Mouse (Mus musculus) liver, embryonic 16.5 days (tissue): ENCODE measurements at regions not wholly inside any gene's neighbourhood (a gene's known extent, or its start where the extent isn't known, plus 50 kb on each side); places are given as distances from the start of the nearest gene placed in this dataset.

Source experiments
- ATAC-seq: fragments of 200-750 bp; cut with Nextera tagmentation; 2 replicates; pipeline ENCODE4 v1.8.0; 2017; ENCODE audit warnings: low read depth, mild to moderate bottlenecking, moderate number of reproducible peaks, moderate library complexity
- H3K27ac ChIP-seq: fragments of 300-500 bp; sonication (generic); 2 replicates; pipeline ENCODE4 v1.5.1; 2014; ENCODE audit warnings: mild to moderate bottlenecking, low read length
- H3K27me3 ChIP-seq: fragments of 300-500 bp; sonication (generic); 2 replicates; pipeline ENCODE4 v1.6.1; 2014; ENCODE audit warnings: low read depth, low read length, mixed read lengths; ENCODE audit not compliant: control insufficient read depth, insufficient read depth
- H3K36me3 ChIP-seq: fragments of 300-500 bp; sonication (generic); 2 replicates; pipeline ENCODE4 v1.6.1; 2014; ENCODE audit warnings: mild to moderate bottlenecking; ENCODE audit not compliant: control insufficient read depth, insufficient read depth
- H3K4me1 ChIP-seq: fragments of 300-500 bp; sonication (generic); 2 replicates; pipeline ENCODE4 v1.6.1; 2014; ENCODE audit warnings: low read depth, low read length, mixed read lengths; ENCODE audit not compliant: control insufficient read depth
- H3K4me2 ChIP-seq: fragments of 300-500 bp; sonication (generic); 2 replicates; pipeline ENCODE4 v1.6.1; 2014; ENCODE audit warnings: low read depth, low read length, mixed read lengths
- H3K4me3 ChIP-seq: fragments of 300-500 bp; sonication (generic); 2 replicates; pipeline ENCODE4 v1.5.1; 2014; ENCODE audit warnings: low read depth, mild to moderate bottlenecking, low read length
- H3K9ac ChIP-seq: fragments of 300-500 bp; sonication (generic); 2 replicates; pipeline ENCODE4 v1.6.1; 2014; ENCODE audit warnings: low read depth, low read length
- H3K9me3 ChIP-seq: fragments of 300-500 bp; sonication (generic); replicated peaks from 2 replicates; pipeline ENCODE4 v1.6.1; 2016; ENCODE audit warnings: low read length; ENCODE audit not compliant: control insufficient read depth
- WGBS: fragments of 180-500 bp; shearing (Covaris S2); extraction: QIAGEN DNeasy Blood & Tissue Kit; methylation state at CpG from one replicate; pipeline ENCODE4 v1.1.7; 2014; ENCODE audit not compliant: insufficient replicate concordance; 5-methylcytosine and 5-hydroxymethylcytosine counted together

GRCm38 (mm10) chr4:8920306-8920705 lies 681.5 kb upstream of the Car8 start:
- H3K36me3 ChIP-seq = no peaks in the 10 kb centered on the region
- no peak overlapping the region for H3K4me2 ChIP-seq
- H3K27ac ChIP-seq = no peak overlapping the region
- no peak overlapping the region for H3K4me3 ChIP-seq
- WGBS = 50% methylated on average over 2 of the region's 2 CpGs
- no peak overlapping the region for H3K9ac ChIP-seq
- no peaks in the 10 kb centered on the region for H3K9me3 ChIP-seq
- no peak for ATAC-seq
- no peaks in the 10 kb centered on the region for H3K27me3 ChIP-seq
- H3K4me1 ChIP-seq = peaks cover 6% of the 10 kb centered on the region

- no peak for ATAC-seq
- H3K27ac ChIP-seq = no peak overlapping the region
- 50% methylated on average over 9 of the region's 9 CpGs for WGBS
- H3K9ac ChIP-seq = no peak overlapping the region
- no peaks in the 10 kb centered on the region for H3K27me3 ChIP-seq
- no peak overlapping the region for H3K4me2 ChIP-seq
- no peaks in the 10 kb centered on the region for H3K9me3 ChIP-seq
- H3K36me3 ChIP-seq = no peaks in the 10 kb centered on the region
- H3K4me1 ChIP-seq = peaks cover 6% of the 10 kb centered on the region
- H3K4me3 ChIP-seq = no peak overlapping the region
Observed at GRCm38 (mm10) chr4:8919366-8919984, 680.6 kb upstream of the Car8 start.
